Mouse (Mus musculus): ENCODE measurements around the gene Gabbr2.

Gene Gabbr2

DNA sequence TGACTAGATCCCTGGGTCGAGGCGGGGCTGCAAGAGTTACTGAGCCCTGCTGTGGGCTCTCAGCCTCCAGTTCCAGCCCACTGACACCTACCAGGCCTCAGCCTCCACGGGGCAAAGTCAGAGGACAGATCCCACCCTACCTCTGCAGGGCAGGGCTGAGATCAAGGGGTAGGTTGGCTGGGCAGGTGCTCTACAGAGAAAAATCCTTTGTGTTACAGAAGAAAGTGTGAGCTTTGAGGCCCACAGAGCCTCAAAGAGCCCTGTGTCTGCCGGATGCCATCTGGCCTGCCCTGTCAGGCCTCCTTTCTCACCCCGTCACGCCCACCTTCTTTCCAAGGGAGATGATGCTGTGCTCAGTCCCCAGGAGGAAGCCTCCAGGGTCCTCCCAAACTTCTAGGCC, 131.1 kb downstream of the Gabbr2 start:
- DNase-seq, result no peak

- peak; percentile 60 to 81 for DNase-seq
Observed at GRCm38 (mm10) chr4:46858899-46859298, 132.8 kb downstream of the Gabbr2 start.

GRCm38 (mm10) chr4:46856145-46856544, 135.5 kb downstream of the Gabbr2 start:
- DNase-seq, result no peak

GRCm38 (mm10) chr4:46854686-46855385, 136.8 kb downstream of the Gabbr2 start:
- DNase-seq, result peak; percentile 26 to 68

DNA sequence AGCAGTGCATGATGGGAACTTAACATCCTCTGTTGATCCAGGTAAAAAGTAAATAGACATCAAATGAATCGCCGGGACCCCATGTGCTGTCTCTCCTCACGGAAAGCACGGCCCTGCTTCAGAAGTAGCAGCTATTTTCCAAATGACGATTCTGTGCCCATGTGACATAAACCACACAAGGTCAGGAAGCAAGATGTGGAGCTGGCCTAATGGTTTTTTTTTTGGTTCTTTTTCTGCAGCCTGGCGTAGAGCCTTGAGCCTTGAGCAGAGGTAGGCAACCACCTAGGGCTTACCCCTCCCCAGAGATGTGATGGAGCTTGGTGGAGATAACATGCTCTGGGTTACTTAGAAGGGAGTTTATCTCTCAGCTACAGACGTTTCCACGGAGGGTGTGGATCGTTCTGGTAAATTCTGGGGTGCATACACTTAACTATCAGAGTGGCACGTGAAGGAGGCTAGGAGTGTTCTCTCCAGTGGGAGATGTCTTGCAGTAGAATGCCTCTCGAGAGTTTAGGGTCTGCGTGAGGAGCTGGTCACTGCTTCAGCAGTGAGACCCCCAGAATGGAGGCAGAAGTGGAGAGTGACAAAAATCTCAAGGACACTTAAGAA, 137.7 kb downstream of the Gabbr2 start:
- DNase-seq, result no peak

DNA sequence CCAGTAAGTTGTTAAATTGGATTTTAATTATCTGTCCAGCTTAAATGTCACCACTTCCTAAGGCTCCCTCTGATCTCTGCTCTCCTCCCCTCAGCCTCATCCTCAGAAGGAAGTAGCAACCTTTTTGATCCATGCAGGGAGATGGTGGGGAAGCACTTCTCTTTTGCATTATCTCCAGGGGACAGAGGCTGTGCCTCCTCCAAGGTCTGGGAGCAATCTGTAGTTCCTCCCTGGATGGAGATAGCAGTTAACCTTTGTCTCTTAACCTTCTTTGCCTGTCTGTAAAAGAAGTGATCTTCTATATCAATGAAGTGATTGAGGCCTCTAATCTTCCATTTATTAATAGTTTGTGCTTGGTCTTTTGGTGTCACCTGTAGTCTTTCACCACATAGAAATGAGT, 143.9 kb downstream of the Gabbr2 start:
- DNase-seq, result no peak

GRCm38 (mm10) chr4:46846396-46846795, 145.3 kb downstream of the Gabbr2 start:
- no peak for DNase-seq

DNA sequence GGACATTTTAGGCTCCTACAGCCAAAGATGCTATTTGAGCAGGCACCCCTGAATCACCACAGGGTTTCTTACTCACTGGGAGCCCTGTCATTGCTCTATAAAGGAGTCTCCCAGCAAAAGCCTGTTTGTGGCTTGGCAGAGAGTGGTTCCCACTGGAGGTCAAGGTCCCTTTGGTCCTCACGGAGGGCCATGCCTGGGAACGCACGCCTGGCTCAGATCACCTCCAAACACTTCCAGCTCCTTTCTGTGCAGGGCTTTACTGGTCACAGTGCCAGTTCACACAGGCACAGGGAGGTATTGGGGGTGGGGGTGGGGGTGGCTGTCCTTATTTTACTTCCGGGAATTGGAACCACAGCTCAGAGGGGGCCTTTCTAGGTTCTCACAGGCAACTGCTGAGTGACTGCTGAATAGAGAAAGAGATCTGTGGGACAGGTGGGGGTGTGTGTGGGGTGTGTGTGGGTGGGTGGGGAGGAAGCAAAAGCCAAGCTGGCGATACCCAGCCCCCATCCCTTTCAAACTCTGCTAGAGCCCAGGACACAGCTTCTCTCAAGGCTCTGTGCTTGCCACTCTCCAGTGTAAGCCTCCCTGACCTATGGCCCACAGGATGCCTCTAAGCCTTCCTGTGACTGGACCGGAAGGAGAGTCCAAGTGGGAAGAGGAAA, 146.6 kb downstream of the Gabbr2 start:
- DNase-seq, result no peak

GRCm38 (mm10) chr4:46844567-46844966, 147.1 kb downstream of the Gabbr2 start:
- DNase-seq, result no peak

- DNase-seq, result no peak
Observed at GRCm38 (mm10) chr4:46842596-46842995, 149.1 kb downstream of the Gabbr2 start.

GRCm38 (mm10) chr4:46840146-46840545, 151.5 kb downstream of the Gabbr2 start:
- no peak for DNase-seq

- DNase-seq, result no peak
Observed at GRCm38 (mm10) chr4:46837362-46837761, 154.3 kb downstream of the Gabbr2 start.

- DNase-seq, result no peak
Observed at GRCm38 (mm10) chr4:46836065-46836464, 155.6 kb downstream of the Gabbr2 start.

GRCm38 (mm10) chr4:46835064-46835463, 156.6 kb downstream of the Gabbr2 start:
- no peak for DNase-seq

GRCm38 (mm10) chr4:46832834-46833544, 158.7 kb downstream of the Gabbr2 start:
- no peak for DNase-seq

DNA sequence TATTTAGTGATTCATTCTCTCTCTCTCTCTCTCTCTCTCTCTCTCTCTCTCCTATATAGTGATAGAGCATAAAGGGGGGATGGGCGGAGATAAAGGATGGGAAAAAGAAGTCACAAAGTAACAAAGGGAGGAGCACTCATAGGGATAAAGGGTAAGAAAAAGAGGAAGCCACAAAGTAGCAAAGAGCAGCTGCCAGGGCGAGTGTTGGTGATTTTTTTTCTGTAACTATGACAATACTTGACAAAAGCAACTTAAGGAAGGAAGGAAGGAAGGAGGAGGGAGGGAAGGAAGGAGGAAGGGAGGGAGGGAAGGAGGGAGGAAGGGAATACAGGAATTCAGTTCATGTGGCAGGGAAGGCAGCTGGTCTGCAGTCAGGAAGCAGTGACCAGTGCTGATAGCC, 162.0 kb downstream of the Gabbr2 start:
- no peak for DNase-seq

GRCm38 (mm10) chr4:46828141-46828571, 163.5 kb downstream of the Gabbr2 start:
- no peak for DNase-seq

- peak in 1 of 2 experiments; percentile 4 for DNase-seq
Observed at GRCm38 (mm10) chr4:46827471-46827870, 164.2 kb downstream of the Gabbr2 start.

DNA sequence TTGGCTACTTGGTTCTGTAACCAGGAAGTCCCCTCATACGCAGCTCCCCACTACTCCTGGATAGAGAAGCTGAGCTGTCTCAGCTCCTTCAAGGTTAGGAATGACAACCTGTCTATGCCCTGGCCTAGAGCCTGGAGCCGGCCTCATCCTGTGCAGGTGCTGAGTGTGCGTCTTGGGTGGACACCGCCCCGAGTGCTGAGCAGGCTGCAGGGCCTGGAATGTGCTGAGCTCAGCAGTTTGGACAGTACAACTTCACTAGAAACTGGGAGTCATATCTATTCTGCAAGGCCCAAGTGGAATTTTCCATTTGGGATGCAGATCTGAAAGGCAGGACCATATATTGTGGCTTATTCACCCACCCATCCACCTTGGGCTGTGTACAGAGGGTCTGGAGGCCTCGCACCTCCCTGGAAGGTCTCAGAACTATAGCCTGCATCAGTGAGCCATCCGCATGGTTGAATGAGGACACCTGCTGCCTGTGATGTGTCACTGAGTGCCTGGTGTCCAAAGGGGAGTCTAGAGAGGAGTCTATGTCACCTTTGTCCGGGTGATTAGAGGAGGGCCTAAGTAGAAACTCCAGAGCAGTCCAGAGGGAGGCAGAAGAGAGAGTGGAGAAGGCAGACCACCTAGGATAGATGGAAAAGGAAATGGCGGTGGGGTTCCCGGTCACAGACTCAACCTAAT, 165.7 kb downstream of the Gabbr2 start:
- DNase-seq, result peak; percentile 70 to 86

- DNase-seq, result no peak
Observed at GRCm38 (mm10) chr4:46823738-46824137, 167.9 kb downstream of the Gabbr2 start.

DNA sequence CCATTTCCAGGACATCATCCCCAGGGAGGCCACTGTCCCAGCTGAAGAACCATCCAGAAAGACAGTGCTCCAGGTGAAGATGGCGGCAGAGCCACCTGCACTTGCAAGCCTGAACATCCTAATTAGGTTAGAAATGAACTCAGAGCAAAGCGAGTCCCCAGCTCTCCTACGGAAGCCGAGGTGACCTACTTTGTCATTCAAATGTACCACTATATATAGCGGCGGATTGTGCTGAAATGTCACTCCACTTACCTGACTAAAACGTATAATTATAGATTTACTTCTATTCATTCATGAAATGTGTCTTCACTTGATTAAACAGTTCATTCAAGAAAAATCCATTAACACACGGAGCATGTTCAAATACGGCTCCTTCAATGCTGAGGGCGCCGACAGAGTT, 170.0 kb downstream of the Gabbr2 start:
- peak in 1 of 2 experiments; percentile 13 for DNase-seq

DNA sequence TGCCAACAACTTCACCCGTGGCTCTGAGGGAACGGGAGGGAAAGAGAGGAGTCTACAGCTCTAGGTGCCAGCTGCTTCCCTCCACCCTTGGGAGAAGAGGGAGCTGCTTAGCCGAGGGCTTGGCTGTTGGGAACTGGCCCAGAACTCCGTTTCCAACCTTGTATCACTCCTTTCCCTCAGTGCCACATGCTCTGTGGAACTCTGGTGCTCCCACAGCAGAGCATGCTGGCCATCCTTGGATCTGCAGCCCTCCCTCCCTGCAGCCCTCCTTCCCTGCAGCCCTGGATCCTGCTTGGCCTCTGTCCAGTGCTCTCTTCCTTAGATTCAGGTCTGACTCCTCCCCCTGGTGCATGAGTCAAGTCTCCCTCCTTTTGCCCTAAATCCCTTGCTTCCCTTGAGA, 176.7 kb downstream of the Gabbr2 start:
- peak in 1 of 2 experiments; percentile 38 for DNase-seq

DNA sequence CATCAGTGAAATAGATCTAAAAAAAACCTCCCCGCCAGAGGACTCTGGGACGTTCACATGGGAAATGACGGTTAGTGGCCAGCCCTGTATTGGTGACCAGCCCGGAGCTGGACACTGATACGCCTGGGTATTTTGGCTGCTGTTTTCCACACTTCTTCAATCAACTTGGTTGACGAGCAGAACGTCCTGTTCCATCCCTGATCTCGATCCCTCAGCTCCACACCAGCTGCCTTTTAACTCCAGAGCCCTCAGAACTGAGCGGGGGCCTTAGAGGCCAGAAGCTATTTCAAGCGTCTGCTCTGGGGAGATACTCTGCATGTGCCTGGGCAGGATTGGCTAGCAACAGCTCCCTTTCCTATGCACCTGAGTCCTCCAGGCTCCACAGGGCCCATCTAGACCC, 177.4 kb downstream of the Gabbr2 start:
- no peak for DNase-seq
